Mouse (Mus musculus) right cerebral cortex, adult 18-20 months (tissue): ENCODE measurements around the gene Pmp22.

Experiments
- DNase-seq: peaks from one replicate; pipeline ENCODE4 v3.0.0; 2022; ENCODE audit warnings: mixed read lengths

The Pmp22 gene

GRCm38 (mm10) chr11:63129375-63129774, 593 bp downstream of the Pmp22 start:
- no peak for DNase-seq

- no peak for DNase-seq
Observed at GRCm38 (mm10) chr11:63129840-63130239, 1.1 kb downstream of the Pmp22 start.

- DNase-seq: peak; percentile 48
Observed at GRCm38 (mm10) chr11:63130497-63130896, 1.7 kb downstream of the Pmp22 start.

- DNase-seq: peak; percentile 19
Observed at GRCm38 (mm10) chr11:63131001-63131692, 2.4 kb downstream of the Pmp22 start.

GRCm38 (mm10) chr11:63131693-63132040, 2.9 kb downstream of the Pmp22 start:
- no peak for DNase-seq

- DNase-seq: no peak
Observed at GRCm38 (mm10) chr11:63132151-63132500, 3.3 kb downstream of the Pmp22 start.

- peak; percentile 72 for DNase-seq
Observed at GRCm38 (mm10) chr11:63132501-63133435, 4.0 kb downstream of the Pmp22 start.

GRCm38 (mm10) chr11:63134021-63134420, 5.2 kb downstream of the Pmp22 start:
- no peak for DNase-seq

GRCm38 (mm10) chr11:63134742-63135482, 6.1 kb downstream of the Pmp22 start:
- peak; percentile 19 for DNase-seq

- peak; percentile 93 for DNase-seq
Observed at GRCm38 (mm10) chr11:63135622-63136021, 6.8 kb downstream of the Pmp22 start.

GRCm38 (mm10) chr11:63136205-63136604, 7.4 kb downstream of the Pmp22 start:
- DNase-seq: peak; percentile 26

- DNase-seq: no peak
Observed at GRCm38 (mm10) chr11:63136836-63137416, 8.1 kb downstream of the Pmp22 start.

GRCm38 (mm10) chr11:63138739-63139138, 10.0 kb downstream of the Pmp22 start:
- no peak for DNase-seq

GRCm38 (mm10) chr11:63142311-63142710, 13.5 kb downstream of the Pmp22 start:
- no peak for DNase-seq

GRCm38 (mm10) chr11:63142816-63143215, 14.0 kb downstream of the Pmp22 start:
- no peak for DNase-seq

GRCm38 (mm10) chr11:63143486-63143885, 14.7 kb downstream of the Pmp22 start:
- no peak for DNase-seq

GRCm38 (mm10) chr11:63146601-63147000, 17.8 kb downstream of the Pmp22 start:
- no peak for DNase-seq

- DNase-seq: no peak
Observed at GRCm38 (mm10) chr11:63148276-63148675, 19.5 kb downstream of the Pmp22 start.

GRCm38 (mm10) chr11:63151857-63152256, 23.1 kb downstream of the Pmp22 start:
- no peak for DNase-seq

GRCm38 (mm10) chr11:63157117-63157516, 28.3 kb downstream of the Pmp22 start:
- DNase-seq: no peak

GRCm38 (mm10) chr11:63160926-63161325, 32.1 kb downstream of the Pmp22 start:
- no peak for DNase-seq

- no peak for DNase-seq
Observed at GRCm38 (mm10) chr11:63162806-63163205, 34.0 kb downstream of the Pmp22 start.

GRCm38 (mm10) chr11:63163550-63163949, 34.8 kb downstream of the Pmp22 start:
- no peak for DNase-seq
